Mouse (Mus musculus) bone marrow, adult 2 months (tissue): ENCODE data around the gene Copg2.

Source experiments
- CTCF ChIP-seq: fragments of 200-500 bp; IDR thresholded peaks from 2 replicates; pipeline ENCODE4 v1.5.1; 2011; ENCODE audit warnings: low read length, control low read depth; ENCODE audit not compliant: control insufficient read depth, insufficient read depth
- POLR2A ChIP-seq: fragments of 200-500 bp; IDR thresholded peaks from 2 replicates; pipeline ENCODE4 v1.6.1; 2011; ENCODE audit warnings: low read depth, mild to moderate bottlenecking, control low read depth, low read length, borderline replicate concordance; ENCODE audit not compliant: control insufficient read depth

DNA sequence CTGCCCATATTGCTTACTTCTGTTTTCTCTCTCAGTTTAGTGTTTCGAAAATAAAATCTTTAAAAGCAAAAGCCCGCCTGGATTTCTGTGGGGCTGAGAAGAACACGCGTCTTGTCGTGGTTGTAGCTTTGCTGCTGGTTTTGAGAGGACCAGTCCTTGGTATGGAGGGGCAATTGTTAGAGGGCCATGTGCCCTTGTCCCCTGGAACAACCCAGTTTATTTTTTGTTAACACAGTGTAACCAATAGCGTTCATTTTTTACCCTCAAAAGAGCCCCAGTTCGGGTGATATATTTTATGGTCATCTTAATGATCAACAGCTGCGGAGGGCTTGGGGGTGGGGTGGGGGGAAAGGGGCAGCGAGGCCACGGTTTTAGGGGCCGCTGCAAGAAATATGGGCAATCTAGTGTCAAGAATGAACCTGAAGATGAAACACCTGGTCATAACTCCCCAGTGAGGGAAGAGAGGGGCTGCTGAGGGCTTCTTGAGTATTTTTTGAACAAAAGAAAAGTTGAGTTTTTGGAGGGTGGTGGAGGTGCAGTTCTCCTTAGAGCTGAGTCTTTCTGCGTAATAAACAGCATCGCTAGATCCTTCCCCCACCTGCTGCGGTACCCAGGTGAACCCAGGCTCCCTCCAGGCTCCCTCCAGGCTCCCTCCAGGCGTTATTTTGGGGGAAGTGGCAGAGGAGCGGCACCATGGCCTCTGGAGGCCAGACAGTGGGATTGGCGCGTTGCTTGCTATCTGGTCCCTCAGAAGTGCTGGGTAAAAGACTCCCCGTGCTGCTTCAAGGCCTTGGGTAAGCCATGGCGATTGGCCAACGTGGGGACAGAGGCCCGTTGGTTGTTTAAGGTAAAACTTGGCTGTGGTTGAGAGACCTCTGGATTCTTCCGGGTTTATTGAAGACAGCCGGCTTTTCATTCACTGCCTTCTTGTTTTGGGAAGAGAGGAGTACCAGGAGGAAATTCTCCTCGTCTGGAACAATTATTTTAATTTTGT, 185.9 kb downstream of the Copg2 start:
- TF ChIP-seq POLR2A (no peak), CTCF (no peak)
